Comparison of ENCODE assay signal across 9 mouse cellular contexts in the genomic region with DNA sequence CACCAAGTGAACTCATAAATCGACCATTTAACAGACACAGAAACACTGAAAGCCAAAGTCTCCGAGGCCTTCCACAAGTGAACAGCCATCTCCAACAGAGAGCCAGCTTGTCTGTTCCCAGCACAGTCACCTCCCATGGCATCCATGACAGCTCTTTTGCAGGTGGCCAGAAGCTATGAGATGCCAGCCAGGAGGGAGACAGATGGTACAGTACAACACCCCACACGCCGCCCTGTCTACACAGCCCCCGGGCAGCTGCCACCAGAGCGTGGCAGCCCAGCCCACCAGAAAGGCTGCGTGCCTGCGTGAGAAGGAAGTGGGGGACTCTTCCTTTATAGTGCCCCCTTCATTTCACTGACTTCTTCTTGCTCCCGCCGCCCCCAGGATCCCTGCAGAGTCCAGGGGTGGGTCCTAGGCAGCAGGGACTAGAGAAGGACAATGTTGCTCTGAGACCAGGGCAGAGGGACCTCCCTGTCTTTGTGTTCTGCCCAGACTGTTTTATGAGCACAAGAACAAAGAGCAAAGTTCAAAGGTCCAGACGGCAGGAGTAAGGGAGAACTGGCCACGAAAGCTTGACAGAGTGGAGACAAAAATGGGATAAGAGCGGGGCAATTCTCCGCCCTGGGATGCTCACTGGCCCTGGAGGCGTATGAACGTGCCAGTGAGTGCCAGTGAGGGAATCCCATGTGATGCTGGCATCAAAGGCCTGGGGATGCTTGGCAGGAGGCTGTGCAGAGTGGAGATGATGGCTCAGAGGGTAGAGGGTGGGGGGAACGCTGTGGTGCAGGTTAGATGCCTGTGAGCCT.
DNase-seq lines count a peak whose midpoint lies in the region; ATAC-seq lines count a peak whose summit lies in the region.
"Had no signal": no experiment of that assay in that cellular context is flagged by ENCODE, and none has a peak within 500 bp of the region (broad histone marks: within the 10 kb centered on the region; RNA-seq: fewer than 3 reads in every experiment).

No protein-coding gene starts in this region.

- H3K4me1 ChIP-seq in midbrain, embryonic 10.5 days, result peaks cover 32% of the 10 kb centered on the region
- H3K4me1 ChIP-seq in midbrain, embryonic 15.5 days, result peaks cover 9% of the 10 kb centered on the region
- peaks cover 26% of the 10 kb centered on the region for H3K4me1 ChIP-seq in hindbrain, embryonic 12.5 days

- H3K4me2 ChIP-seq in midbrain, embryonic 15.5 days, result no peak overlapping the region
- no peak overlapping the region for H3K4me2 ChIP-seq in hindbrain, embryonic 12.5 days (replicated peaks)

- ATAC-seq in midbrain, embryonic 15.5 days (replicated peaks), result no peak
- peak; percentile 57; the same call in 1 of the 2 replicates for ATAC-seq in hindbrain, embryonic 12.5 days (ENCODE audit: low FRiP score)

- no peak overlapping the region for H3K4me3 ChIP-seq in midbrain, embryonic 10.5 days
- H3K4me3 ChIP-seq in midbrain, embryonic 15.5 days, result no peak overlapping the region
- H3K4me3 ChIP-seq in hindbrain, embryonic 12.5 days, result no peak overlapping the region
- H3K4me3 ChIP-seq: megakaryocyte, embryonic 14.5 days had no signal

- no peak overlapping the region for H3K9ac ChIP-seq in midbrain, embryonic 15.5 days
- H3K9ac ChIP-seq in hindbrain, embryonic 12.5 days, result no peak overlapping the region

- no peaks in the 10 kb centered on the region for H3K27me3 ChIP-seq in midbrain, embryonic 10.5 days (ENCODE audit: low read depth, poor library complexity, severe bottlenecking)
- no peaks in the 10 kb centered on the region for H3K27me3 ChIP-seq in midbrain, embryonic 15.5 days (replicated peaks)
- no peaks in the 10 kb centered on the region for H3K27me3 ChIP-seq in hindbrain, embryonic 12.5 days

- H3K36me3 ChIP-seq in midbrain, embryonic 10.5 days, result peaks cover 83% of the 10 kb centered on the region
- H3K36me3 ChIP-seq in midbrain, embryonic 15.5 days (replicated peaks), result no peaks in the 10 kb centered on the region
- peaks cover 32% of the 10 kb centered on the region for H3K36me3 ChIP-seq in hindbrain, embryonic 12.5 days

- WGBS in midbrain, embryonic 10.5 days, result 62% methylated on average over 17 of the region's 17 CpGs
- 51% methylated on average over 17 of the region's 17 CpGs for WGBS in midbrain, embryonic 15.5 days
- 42% methylated on average over 17 of the region's 17 CpGs for WGBS in hindbrain, embryonic 12.5 days

- H3K9me3 ChIP-seq in midbrain, embryonic 10.5 days (replicated peaks), result 0 out of 2 replicates have a peak, but pooled peaks cover 9% of the 10 kb centered on the region
- no peaks in the 10 kb centered on the region for H3K9me3 ChIP-seq in midbrain, embryonic 15.5 days
- H3K9me3 ChIP-seq in hindbrain, embryonic 12.5 days (replicated peaks), result no peaks in the 10 kb centered on the region

- peak overlapping the region; percentile 81 for H3K27ac ChIP-seq in midbrain, embryonic 10.5 days (replicated peaks)
- no peak overlapping the region for H3K27ac ChIP-seq in midbrain, embryonic 15.5 days
- no peak overlapping the region for H3K27ac ChIP-seq in hindbrain, embryonic 12.5 days

- DNase-seq in midbrain, embryonic 10.5 days (ENCODE audit: low spot score), result no peak
- DNase-seq in left cerebral cortex, adult 18-20 months (ENCODE audit: low spot score in 2 of 2), result peak; percentile 71 to 84
- peak; percentile 39 for DNase-seq in right cerebral cortex, postnatal 4 days
- no peak for DNase-seq in urinary bladder, adult 18-20 months (ENCODE audit: low spot score in 2 of 2)
- DNase-seq in c-Kit-positive CD71-positive TER-119-positive erythroid progenitor cells, embryonic 14.5 days (ENCODE audit: low spot score), result no peak
- no peak for DNase-seq in adrenal gland, postnatal 10 days

Comparison
In these comparisons a context has a peak if more than half of its experiments do, and no peak if none do; other contexts are left out.
1. DNase-seq: peak in left cerebral cortex, adult 18-20 months (2 of 2) and right cerebral cortex, postnatal 4 days (single experiment); none in midbrain, embryonic 10.5 days (single experiment), urinary bladder, adult 18-20 months (0 of 2), c-Kit-positive CD71-positive TER-119-positive erythroid progenitor cells, embryonic 14.5 days (single experiment) and adrenal gland, postnatal 10 days (single experiment).